Mouse (Mus musculus) thymus, adult 18-20 months (tissue): Measurements from ENCODE around the gene Aadat.
"Not testable (repeated sequence)": the region's sequence is repeated elsewhere in the genome, so short reads cannot be mapped to it uniquely, and the experiment has no call there.

Experiments
- DNase-seq, 2 experiments: peaks; one replicate each; pipeline ENCODE4 v3.0.0; 2022; ENCODE audit warnings: mixed read lengths in 2 of 2

The Aadat gene

GRCm38 (mm10) chr8:60505653-60506521 lies at the start of gene Aadat:
Gene Aadat (plus strand): TSS chr8:60505932.
- DNase-seq = no peak

GRCm38 (mm10) chr8:60466686-60467335 lies 38.9 kb upstream of the Aadat start:
- DNase-seq = no peak

- no peak for DNase-seq
These were observed 15.6 kb upstream of the Aadat start for GRCm38 (mm10) chr8:60490147-60490546.

- DNase-seq = no peak
These were observed 13.9 kb upstream of the Aadat start for GRCm38 (mm10) chr8:60491871-60492270.

- DNase-seq = no peak
These were observed 13.3 kb upstream of the Aadat start for GRCm38 (mm10) chr8:60492471-60492870.

- no peak for DNase-seq
These were observed 11.1 kb upstream of the Aadat start for GRCm38 (mm10) chr8:60494606-60495005.

- DNase-seq = not testable (repeated sequence)
These were observed 10.7 kb upstream of the Aadat start for GRCm38 (mm10) chr8:60495046-60495445.

- DNase-seq = no peak
These were observed 2.6 kb upstream of the Aadat start, which contains the start of gene Gm10283 for GRCm38 (mm10) chr8:60503098-60503497. Gene Gm10283 (minus strand): TSS chr8:60503198.

- DNase-seq = no peak
These were observed 12.6 kb downstream of the Aadat start for GRCm38 (mm10) chr8:60518286-60518685.

GRCm38 (mm10) chr8:60534945-60535344 lies 29.2 kb downstream of the Aadat start:
- DNase-seq = no peak

- DNase-seq = no peak
These were observed 61.1 kb downstream of the Aadat start for GRCm38 (mm10) chr8:60566783-60567182.

GRCm38 (mm10) chr8:60577231-60577630 lies 71.5 kb downstream of the Aadat start:
- no peak for DNase-seq

- DNase-seq = no peak
These were observed 77.6 kb downstream of the Aadat start for GRCm38 (mm10) chr8:60583369-60583768.

GRCm38 (mm10) chr8:60591352-60592105 lies 85.8 kb downstream of the Aadat start:
- not testable (repeated sequence) for DNase-seq

- no peak for DNase-seq
These were observed 89.0 kb downstream of the Aadat start for GRCm38 (mm10) chr8:60594761-60595160.
